Mouse (Mus musculus) right cerebral cortex, postnatal 36 days (tissue): Measurements from ENCODE around the gene Fes.
A peak's percentile ranks its signal among the peaks of the same experiment; 100 is the strongest.

Experiments used
- DNase-seq, 2 experiments: peaks; one replicate each; pipeline ENCODE4 v3.0.0; 2022; ENCODE audit warnings: low spot score in 2 of 2, mixed read lengths in 1 of 2

Fes gene

GRCm38 (mm10) chr7:80346173-80346572 lies 41.6 kb downstream of the Fes start:
- no peak for DNase-seq

GRCm38 (mm10) chr7:80343270-80344018 lies 44.3 kb downstream of the Fes start:
- no peak for DNase-seq

GRCm38 (mm10) chr7:80342858-80343257 lies 44.9 kb downstream of the Fes start, which contains the start of gene Hddc3:
TSS of gene Hddc3 (plus strand) at chr7:80343104.
- DNase-seq = peak; percentile 92 to 93

- no peak for DNase-seq
Measured at GRCm38 (mm10) chr7:80341793-80342192, 46.0 kb downstream of the Fes start.

- DNase-seq = peak in 1 of 2 experiments; percentile 49
Measured at GRCm38 (mm10) chr7:80340793-80341192, 47.0 kb downstream of the Fes start, which contains the start of gene Unc45a. TSS of gene Unc45a (minus strand) at chr7:80341005.

- DNase-seq = peak; percentile 96 to 98
Measured at GRCm38 (mm10) chr7:80339793-80340628, 47.7 kb downstream of the Fes start.

- DNase-seq = no peak
Measured at GRCm38 (mm10) chr7:80339371-80339770, 48.4 kb downstream of the Fes start.

- no peak for DNase-seq
Measured at GRCm38 (mm10) chr7:80336932-80337331, 50.8 kb downstream of the Fes start.

- DNase-seq = no peak
Measured at GRCm38 (mm10) chr7:80334848-80335247, 52.9 kb downstream of the Fes start.

GRCm38 (mm10) chr7:80331433-80331832 lies 56.3 kb downstream of the Fes start:
- DNase-seq = no peak

GRCm38 (mm10) chr7:80330278-80330677 lies 57.5 kb downstream of the Fes start:
- DNase-seq = no peak
